Mouse (Mus musculus) brain, adult 2 months (tissue): ENCODE measurements at regions not wholly inside any gene's neighbourhood (a gene's known extent, or its start where the extent isn't known, plus 50 kb on each side); places are given as distances from the start of the nearest gene placed in this dataset.
A peak's percentile ranks its signal among the peaks of the same experiment; 100 is the strongest.
"Not testable (repeated sequence)": the region's sequence is repeated elsewhere in the genome, so short reads cannot be mapped to it uniquely, and the experiment has no call there.

ENCODE experiments used
- DNase-seq: peaks from one replicate; pipeline ENCODE4 v3.0.0; 2011; ENCODE audit warnings: low read depth, low spot score

DNA sequence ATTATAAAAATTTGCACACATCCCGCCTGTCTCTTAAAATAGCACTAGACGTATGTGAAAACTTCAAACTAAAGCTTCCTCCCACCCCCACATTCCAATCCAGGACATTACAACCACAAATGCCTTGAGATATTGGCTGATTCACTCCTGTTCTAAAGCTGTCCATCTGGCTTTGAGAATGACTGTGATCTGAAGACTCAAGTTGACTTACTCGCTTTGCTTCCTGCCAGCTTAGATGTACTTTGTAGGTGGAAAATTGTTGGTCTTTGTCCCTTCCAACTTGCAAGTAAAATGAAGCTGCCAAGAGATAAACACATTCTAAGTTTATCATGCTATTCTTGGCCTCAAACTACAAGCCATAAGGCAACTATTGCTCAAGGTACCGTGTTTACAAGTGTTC lies 779.7 kb downstream of the Cetn3 start:
- peak; percentile 85 for DNase-seq

DNA sequence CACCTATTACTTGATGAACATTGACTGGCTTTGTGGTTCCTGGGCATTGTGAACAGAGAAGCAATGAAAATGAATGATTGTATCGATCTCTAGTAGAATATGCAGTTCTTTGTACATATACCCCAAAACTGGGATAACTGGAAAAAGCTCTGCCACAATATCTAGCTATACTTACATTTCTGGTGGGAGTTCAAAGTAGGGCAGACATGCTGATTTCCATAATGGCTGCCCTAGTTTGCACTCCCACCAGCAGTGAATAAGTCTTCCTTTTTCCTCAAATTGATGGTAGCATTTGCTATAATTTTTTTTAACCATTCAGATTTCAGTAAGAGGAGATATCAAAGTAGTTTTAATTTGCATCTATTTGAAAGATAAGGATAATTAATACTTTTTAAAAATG lies 788.0 kb downstream of the Cetn3 start:
- DNase-seq: peak; percentile 48

DNA sequence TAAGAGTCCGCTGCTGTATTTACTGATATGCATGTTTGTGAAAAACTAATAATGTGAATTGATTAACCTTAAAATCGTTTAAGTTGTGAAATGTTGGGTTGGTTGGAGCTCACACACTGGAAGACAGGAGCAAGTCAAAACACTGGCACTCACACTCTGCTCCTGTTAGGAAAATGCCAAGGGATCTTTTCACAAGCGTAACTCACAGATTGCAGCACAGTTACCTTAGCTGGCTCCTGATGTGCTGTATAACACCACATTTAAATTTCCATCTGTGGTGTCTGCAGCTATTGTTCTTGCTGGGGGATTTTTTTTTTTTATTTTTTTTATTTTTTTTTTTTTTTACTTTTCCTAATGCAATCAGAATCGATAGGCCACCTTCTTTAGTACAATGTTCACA lies 795.1 kb downstream of the Cetn3 start:
- peak; percentile 27 for DNase-seq

DNA sequence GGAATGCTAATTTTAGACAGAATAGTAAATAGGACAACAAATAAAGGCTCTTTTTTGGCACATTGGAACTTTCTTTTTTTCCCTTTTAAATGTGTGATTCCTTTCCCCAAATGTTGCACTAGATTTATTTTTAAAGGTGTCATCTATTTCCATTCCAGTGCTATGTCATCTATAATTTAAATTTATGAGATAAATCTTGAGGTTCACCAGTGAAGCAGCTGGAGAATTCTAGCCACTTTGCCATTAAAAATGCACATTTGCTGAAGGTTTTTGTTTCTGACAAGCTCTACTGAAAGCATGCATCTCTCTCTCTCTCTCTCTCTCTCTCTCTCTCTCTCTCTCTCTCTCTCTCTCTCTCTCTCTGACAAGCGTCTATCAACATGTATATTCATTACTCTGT lies 803.5 kb downstream of the Cetn3 start:
- DNase-seq: peak; percentile 62

DNA sequence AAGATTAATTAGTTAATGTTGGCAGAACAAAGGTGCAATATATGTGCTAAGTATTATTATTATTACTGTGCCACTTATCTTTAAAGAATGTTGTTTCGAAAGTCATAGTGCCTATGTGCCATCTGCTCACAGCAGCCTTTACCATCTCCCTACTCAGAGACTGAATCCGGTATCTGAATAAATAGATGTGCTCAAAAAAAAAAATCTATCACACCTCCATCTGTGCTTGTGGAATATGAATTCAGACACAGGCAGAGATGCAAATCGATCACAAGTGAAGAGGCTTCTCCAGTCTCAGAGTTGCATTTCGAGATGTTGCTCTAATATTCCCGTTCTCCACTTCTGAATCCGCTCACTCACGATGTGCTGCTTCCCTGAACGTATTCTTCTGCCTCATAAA lies 811.0 kb downstream of the Cetn3 start:
- peak; percentile 66 for DNase-seq

DNA sequence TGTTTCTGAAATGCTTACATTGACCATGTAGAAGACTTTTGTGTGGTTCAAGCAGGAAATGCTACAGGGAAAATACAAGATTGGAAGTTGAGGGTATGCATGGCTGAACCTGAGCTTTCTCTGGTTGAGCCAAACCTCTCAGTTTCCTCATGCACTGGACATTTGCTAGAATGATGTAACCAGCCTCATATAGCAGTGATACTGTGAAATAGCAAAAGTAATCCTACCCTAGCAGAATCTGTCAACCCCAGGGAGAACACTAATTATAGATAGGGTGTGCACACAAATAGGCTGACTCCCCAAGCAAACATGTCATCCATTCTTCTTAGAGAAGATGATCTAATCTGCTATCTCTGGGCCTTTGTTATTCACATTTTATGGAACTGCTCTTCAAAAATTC lies 812.7 kb downstream of the Cetn3 start:
- no peak for DNase-seq

DNA sequence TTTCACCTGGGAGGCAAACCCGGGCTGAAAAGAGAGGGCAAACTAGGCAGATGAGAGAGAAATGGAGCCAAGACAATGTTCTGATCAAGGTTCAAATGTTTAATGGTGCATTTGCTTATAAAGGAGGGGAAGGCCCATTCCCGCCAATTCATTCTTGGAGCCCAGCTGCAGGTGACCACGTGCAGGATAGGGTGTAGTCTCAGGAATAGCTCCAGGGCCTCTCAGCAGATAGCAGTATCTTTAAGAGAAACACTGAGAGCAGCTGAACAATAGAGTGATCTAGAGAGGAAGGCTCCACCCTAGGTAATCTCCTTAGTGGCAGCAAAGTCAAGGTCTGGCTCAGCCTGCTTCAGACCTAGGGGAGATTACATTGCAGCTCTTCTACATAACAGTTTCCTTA lies 823.0 kb downstream of the Cetn3 start:
- DNase-seq: not testable (repeated sequence)

DNA sequence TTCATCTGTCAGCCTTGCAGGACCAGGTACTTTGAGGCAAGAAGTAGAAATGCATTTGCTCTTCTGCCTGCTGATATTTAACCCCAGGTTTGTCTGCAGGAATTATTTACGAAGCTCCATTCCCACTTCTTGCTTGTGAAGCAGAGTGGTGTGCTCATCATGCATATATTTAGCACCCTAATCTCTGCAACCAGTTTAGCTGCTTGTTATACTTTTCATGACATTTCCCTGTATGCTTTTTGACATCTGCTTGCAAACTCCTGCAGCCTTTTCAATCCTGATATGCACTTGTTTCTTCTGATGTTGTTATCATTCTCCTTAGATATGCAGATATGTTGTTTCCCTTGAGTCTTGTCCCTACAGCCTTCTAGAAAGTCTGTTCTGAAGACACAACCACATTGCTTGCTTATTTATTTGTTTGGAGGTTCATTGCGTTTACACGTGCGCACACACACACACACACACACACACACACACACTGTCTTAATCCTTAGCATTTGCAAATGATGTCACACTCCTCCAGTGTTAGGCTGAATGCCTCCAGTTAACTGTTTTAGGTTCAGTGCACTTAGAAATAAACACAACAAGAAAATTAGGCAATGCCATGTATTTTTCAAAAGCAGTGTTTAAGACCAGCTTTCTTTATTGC lies 836.3 kb downstream of the Cetn3 start:
- DNase-seq: peak; percentile 29

DNA sequence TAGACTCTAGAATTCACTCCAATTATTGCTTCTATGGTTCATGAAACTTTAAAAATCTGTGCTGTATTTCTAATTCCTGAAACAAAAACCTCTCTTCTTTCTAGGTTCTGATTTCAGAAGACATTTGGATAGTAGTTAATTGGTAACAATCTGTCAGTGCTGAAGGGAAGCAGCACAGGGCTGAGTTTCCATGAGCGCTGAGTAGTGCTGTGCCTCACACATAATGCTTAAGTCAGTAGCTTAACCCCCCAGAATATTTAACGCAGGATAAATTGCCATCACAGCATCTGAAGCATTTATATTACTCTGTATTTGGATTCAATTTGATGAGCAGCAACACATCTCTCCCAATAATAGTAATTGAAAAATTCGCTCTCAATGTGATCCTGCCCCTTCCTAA lies 837.2 kb downstream of the Cetn3 start:
- DNase-seq: peak; percentile 13

DNA sequence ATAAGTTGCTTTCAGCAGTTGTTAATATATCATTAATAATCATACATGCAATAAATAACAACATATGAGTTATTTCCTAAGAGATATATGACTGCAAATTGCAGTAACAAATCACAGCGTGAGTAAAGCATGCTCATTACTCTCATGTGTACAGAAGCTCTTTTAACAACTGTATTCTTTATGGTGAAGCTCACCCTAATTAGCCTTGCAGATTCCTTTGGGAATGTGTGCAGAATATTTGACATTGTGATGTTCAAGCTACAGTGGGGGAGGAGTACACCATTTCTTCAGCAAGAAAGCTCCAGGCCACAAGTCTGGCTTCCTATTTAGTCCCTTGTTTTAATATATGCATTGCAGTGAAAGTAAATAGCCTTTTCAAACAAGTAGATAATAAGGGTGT lies 837.9 kb downstream of the Cetn3 start:
- no peak for DNase-seq

DNA sequence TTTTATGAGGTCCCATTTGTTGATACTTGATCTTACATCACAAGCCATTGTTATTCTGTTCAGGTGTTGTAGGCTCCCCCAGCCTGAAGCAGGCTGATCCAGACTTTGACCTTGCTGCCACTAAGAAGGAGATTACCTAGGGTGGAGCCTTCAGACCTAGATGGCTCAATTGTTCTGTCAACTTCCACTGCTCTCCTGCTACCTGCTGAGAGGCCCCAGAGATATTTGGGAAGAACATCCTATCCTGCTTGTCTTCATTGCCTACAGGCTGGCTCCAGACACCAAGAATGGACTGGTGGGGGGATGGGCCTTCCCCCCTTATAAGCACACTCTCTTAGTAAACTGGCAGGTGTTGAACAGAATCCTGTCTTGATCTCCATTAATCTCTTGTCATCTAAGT lies 845.9 kb downstream of the Cetn3 start:
- not testable (repeated sequence) for DNase-seq
